Mouse (Mus musculus): ENCODE results near the gene Trip12. TPM values are rescaled to one million over a fixed set of nuclear protein-coding genes. Genes with fewer than 3 reads are reported as not detected.

The Trip12 gene
- 37.3 and 42.0 TPM in 2 replicates for polyA plus RNA-seq (2015; fragmentation: Nextera tagmentation; extraction: Ambion mirVana)

DNA sequence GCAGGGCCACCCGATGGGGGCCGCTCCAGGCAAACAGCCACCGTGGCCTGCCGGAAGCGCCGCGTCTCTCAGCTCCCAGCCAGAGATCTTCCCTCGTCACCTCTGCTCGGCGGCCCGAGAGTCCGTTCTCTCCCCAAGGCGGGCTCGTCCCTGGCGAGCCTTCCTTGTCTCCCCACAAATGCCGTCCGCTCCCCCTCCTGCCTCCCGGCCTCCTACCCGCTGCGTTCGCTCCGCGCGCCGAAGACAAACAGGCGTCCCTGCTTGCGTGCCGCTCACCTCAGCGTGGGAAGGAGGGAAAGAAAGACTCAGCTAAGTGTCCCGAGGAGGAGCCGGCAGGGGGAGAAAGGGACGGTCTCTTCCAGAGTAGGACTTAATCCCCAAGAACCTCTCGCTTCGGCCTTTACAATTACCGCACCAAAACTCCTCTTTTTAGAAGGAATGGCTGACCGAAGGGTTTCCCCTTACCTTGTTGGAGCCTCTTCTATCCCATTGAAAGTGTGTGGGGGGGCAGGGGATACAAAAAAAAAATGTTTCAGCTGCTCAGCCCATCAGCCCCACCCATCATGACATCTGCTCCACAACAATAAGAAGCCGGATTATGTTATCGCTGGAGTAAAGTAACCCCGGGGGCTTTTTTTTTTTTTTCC lies at the start of gene Trip12:
Gene Trip12, minus strand, starts transcription at position 499 of the 647 bp plus-strand sequence.
- ATAC-seq (ENCODE audit: low FRiP score), result peak; percentile 56
- Histone ChIP-seq H3K9me3 (replicated peaks) (no peaks in the 10 kb centered on the region), H3K27me3 (replicated peaks) (no peaks in the 10 kb centered on the region), H3K9ac (replicated peaks) (peak within 1 kb of the TSS; percentile 99), H3K36me3 (no peaks in the 10 kb centered on the region), H3K27ac (replicated peaks) (peak within 1 kb of the TSS; percentile 96), H3K4me1 (peaks cover 32% of the 10 kb centered on the region), H3K4me2 (peak within 1 kb of the TSS; percentile 81), H3K4me3 (replicated peaks) (peak within 1 kb of the TSS; percentile 95)
- WGBS, result under 1% methylated on average over 39 of the region's 39 CpGs

GRCm38 (mm10) chr1:84890005-84890393 lies 49.7 kb upstream of the Trip12 start:
- H3K4me3 ChIP-seq (replicated peaks), result no peak overlapping the region
- ATAC-seq (ENCODE audit: low FRiP score), result peak; percentile 56
- no peaks in the 10 kb centered on the region for H3K27me3 ChIP-seq (replicated peaks)
- H3K4me2 ChIP-seq, result peak overlapping the region; percentile 17
- 14% methylated on average over 7 of the region's 7 CpGs for WGBS
- H3K27ac ChIP-seq (replicated peaks), result no peak overlapping the region
- H3K9ac ChIP-seq (replicated peaks), result no peak overlapping the region
- H3K9me3 ChIP-seq (replicated peaks), result no peaks in the 10 kb centered on the region
- H3K4me1 ChIP-seq, result peaks cover 8% of the 10 kb centered on the region
- H3K36me3 ChIP-seq, result no peaks in the 10 kb centered on the region

GRCm38 (mm10) chr1:84889330-84890004 lies 49.2 kb upstream of the Trip12 start:
- no peaks in the 10 kb centered on the region for H3K27me3 ChIP-seq (replicated peaks)
- peak overlapping the region; percentile 17 for H3K4me2 ChIP-seq
- WGBS, result 60% methylated on average over 8 of the region's 8 CpGs
- no peak overlapping the region for H3K27ac ChIP-seq (replicated peaks)
- H3K9me3 ChIP-seq (replicated peaks), result no peaks in the 10 kb centered on the region
- H3K36me3 ChIP-seq, result no peaks in the 10 kb centered on the region
- peaks cover 8% of the 10 kb centered on the region for H3K4me1 ChIP-seq
- 0 out of 2 replicates have a peak, but pooled peaks have one; percentile 43 for ATAC-seq (ENCODE audit: low FRiP score)
- H3K9ac ChIP-seq (replicated peaks), result no peak overlapping the region
- no peak overlapping the region for H3K4me3 ChIP-seq (replicated peaks)

DNA sequence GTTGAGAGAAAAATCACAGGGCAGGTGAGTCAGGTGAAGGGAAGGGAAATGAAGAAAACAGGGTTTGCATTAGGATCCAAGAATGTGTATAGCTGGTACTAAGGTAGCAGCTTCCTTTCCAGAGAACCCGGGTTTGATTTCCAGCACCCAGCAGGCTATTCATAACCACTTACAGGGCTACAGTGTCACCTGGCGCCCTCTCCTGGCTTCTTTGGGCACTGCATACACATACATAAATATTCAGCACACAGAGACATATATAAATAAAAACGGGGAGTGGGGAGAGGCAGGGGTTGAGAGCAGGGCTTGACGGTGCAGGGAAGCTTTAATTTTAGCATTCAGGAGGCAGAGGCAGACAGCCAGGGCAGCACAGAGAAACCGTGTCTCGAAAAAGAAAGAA lies 45.6 kb upstream of the Trip12 start:
- Histone ChIP-seq H3K9me3 (replicated peaks) (no peaks in the 10 kb centered on the region), H3K4me3 (replicated peaks) (no peak overlapping the region), H3K4me1 (peaks cover 8% of the 10 kb centered on the region), H3K36me3 (no peaks in the 10 kb centered on the region), H3K27ac (replicated peaks) (no peak overlapping the region), H3K4me2 (no peak overlapping the region), H3K27me3 (replicated peaks) (no peaks in the 10 kb centered on the region), H3K9ac (replicated peaks) (no peak overlapping the region)
- no peak for ATAC-seq (ENCODE audit: low FRiP score)
- WGBS, result 89% methylated on average over 6 of the region's 6 CpGs

DNA sequence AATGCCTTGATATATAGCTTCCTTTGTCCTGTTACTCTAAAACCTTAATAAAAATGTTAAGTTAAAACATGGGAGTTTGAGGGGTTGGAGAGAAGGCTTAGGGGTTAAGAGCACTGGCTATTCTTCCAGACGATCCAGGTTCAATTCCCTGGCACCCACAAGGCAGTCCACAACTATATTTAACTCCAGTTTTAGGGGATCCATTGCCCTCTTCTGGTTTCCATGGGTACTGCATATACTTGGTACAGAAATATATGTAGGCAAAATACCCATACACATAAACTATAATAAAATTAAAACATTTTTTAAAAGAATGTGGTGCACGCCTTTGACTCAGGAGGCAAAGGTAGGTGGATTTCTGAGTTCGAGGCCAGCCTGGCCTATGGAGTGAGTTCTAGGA lies 44.9 kb upstream of the Trip12 start:
- Histone ChIP-seq H3K4me3 (replicated peaks) (no peak overlapping the region), H3K36me3 (no peaks in the 10 kb centered on the region), H3K27me3 (replicated peaks) (no peaks in the 10 kb centered on the region), H3K27ac (replicated peaks) (no peak overlapping the region), H3K4me1 (peaks cover 8% of the 10 kb centered on the region), H3K4me2 (no peak overlapping the region), H3K9me3 (replicated peaks) (no peaks in the 10 kb centered on the region), H3K9ac (replicated peaks) (no peak overlapping the region)
- WGBS, result 93% methylated on average over 3 of the region's 3 CpGs
- ATAC-seq (ENCODE audit: low FRiP score), result no peak

DNA sequence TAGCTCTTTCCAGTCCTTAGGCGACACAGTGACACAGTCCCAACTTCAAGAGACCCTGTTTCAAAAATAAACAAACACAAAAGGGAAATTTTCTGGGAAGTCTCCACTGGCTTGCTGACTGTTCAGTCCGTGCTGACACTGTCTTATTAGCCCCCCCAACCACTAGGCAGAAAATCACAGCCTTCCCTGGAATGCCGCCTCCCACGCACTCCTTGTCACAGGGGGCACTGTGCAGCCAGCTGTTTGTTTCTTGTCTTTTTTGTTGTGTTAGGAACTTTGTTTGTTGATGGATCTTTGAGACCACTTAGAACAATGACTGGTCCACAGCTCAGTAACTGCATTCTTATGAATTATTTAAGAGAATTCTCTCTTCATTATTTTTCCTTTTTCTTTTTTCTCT lies 43.6 kb upstream of the Trip12 start:
- Histone ChIP-seq H3K4me3 (replicated peaks) (no peak overlapping the region), H3K27me3 (replicated peaks) (no peaks in the 10 kb centered on the region), H3K27ac (replicated peaks) (no peak overlapping the region), H3K36me3 (no peaks in the 10 kb centered on the region), H3K4me2 (no peak overlapping the region), H3K9me3 (replicated peaks) (no peaks in the 10 kb centered on the region), H3K4me1 (no peaks in the 10 kb centered on the region), H3K9ac (replicated peaks) (no peak overlapping the region)
- 70% methylated on average over 4 of the region's 4 CpGs for WGBS
- no peak for ATAC-seq (ENCODE audit: low FRiP score)

DNA sequence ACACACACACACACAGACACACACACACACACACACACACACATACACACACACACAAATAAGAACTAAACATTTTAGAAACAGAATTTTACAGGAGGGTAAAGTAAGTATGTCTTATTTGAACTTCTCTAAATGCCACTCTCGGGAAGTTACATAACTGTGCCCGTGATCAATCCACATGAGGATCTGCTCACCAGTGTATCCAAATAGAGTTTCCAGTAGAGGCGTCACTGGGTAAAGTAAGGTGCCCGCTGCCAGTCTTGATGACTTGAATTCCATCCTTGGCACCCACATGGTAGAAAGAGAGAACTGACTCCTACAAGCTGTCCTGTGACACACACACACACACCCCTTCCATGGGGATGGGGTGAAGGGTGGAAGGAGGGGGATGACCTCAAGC lies 42.6 kb upstream of the Trip12 start:
- 92% methylated on average over 4 of the region's 4 CpGs for WGBS
- H3K4me1 ChIP-seq, result no peaks in the 10 kb centered on the region
- H3K36me3 ChIP-seq, result no peaks in the 10 kb centered on the region
- no peaks in the 10 kb centered on the region for H3K9me3 ChIP-seq (replicated peaks)
- no peaks in the 10 kb centered on the region for H3K27me3 ChIP-seq (replicated peaks)
- H3K4me3 ChIP-seq (replicated peaks), result no peak overlapping the region
- no peak for ATAC-seq (ENCODE audit: low FRiP score)
- H3K9ac ChIP-seq (replicated peaks), result no peak overlapping the region
- H3K4me2 ChIP-seq, result no peak overlapping the region
- no peak overlapping the region for H3K27ac ChIP-seq (replicated peaks)

GRCm38 (mm10) chr1:84882066-84882532 lies 41.8 kb upstream of the Trip12 start:
- no peak overlapping the region for H3K9ac ChIP-seq (replicated peaks)
- H3K36me3 ChIP-seq, result no peaks in the 10 kb centered on the region
- no peak overlapping the region for H3K4me2 ChIP-seq
- no peaks in the 10 kb centered on the region for H3K27me3 ChIP-seq (replicated peaks)
- H3K4me3 ChIP-seq (replicated peaks), result no peak overlapping the region
- ATAC-seq (ENCODE audit: low FRiP score), result no peak
- H3K4me1 ChIP-seq, result no peaks in the 10 kb centered on the region
- WGBS, result 39% methylated on average over 2 of the region's 2 CpGs
- H3K27ac ChIP-seq (replicated peaks), result no peak overlapping the region
- no peaks in the 10 kb centered on the region for H3K9me3 ChIP-seq (replicated peaks)

GRCm38 (mm10) chr1:84881248-84882065 lies 41.1 kb upstream of the Trip12 start:
- no peaks in the 10 kb centered on the region for H3K27me3 ChIP-seq (replicated peaks)
- H3K4me1 ChIP-seq, result no peaks in the 10 kb centered on the region
- no peak overlapping the region for H3K9ac ChIP-seq (replicated peaks)
- H3K27ac ChIP-seq (replicated peaks), result no peak overlapping the region
- WGBS, result 68% methylated on average over 11 of the region's 11 CpGs
- ATAC-seq (ENCODE audit: low FRiP score), result no peak
- no peak overlapping the region for H3K4me2 ChIP-seq
- no peaks in the 10 kb centered on the region for H3K36me3 ChIP-seq
- no peak overlapping the region for H3K4me3 ChIP-seq (replicated peaks)
- H3K9me3 ChIP-seq (replicated peaks), result no peaks in the 10 kb centered on the region

DNA sequence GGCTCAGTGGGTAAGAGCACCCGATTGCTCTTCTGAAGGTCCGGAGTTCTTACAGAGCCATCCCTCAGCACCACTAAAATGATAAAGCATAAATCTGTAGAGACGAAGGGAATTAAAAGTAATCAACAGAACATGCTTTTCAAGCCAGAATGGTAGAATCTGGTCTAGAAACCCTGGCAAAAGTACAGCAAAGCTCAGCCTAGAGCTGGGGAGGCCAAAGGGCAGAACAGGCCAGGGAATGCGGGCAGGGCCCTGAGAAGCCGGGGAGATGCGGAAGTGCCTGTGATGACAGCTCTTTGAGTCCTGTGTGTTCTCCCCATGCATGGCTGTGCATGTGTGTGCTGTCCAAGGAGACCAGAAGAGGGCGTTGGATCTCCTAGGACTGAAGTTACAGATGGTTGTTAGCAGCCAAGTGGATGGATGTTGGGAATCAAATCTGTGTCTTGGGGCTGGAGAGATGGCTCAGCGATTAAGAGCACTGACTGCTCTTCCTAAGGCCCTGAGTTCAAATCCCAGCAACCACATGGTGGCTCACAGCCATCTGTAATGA lies 39.3 kb upstream of the Trip12 start:
- no peak for ATAC-seq (ENCODE audit: low FRiP score)
- Histone ChIP-seq H3K4me1 (no peaks in the 10 kb centered on the region), H3K9me3 (replicated peaks) (no peaks in the 10 kb centered on the region), H3K9ac (replicated peaks) (no peak overlapping the region), H3K36me3 (no peaks in the 10 kb centered on the region), H3K27me3 (replicated peaks) (no peaks in the 10 kb centered on the region), H3K4me3 (replicated peaks) (no peak overlapping the region), H3K27ac (replicated peaks) (no peak overlapping the region), H3K4me2 (no peak overlapping the region)
- WGBS, result 96% methylated on average over 8 of the region's 8 CpGs

DNA sequence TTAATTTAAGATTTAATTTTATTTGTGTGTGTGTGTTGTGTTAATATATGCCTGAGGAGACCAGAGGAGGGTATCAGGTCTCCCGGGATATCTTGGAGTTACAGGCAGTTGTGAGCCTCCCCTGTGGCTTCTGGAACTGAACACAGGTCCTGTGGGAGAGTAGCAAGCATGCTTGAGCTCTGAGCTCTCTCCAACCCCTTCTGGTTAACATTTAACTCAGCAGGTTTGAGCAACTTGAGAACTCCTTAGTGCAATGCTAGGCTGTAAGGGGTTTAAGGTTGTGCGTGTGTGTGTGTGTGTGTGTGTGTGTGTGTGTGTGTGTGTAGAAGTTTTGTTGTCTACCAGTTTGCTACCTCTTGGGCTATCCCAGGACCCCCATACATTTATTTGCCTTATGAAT lies 37.3 kb upstream of the Trip12 start:
- no peaks in the 10 kb centered on the region for H3K9me3 ChIP-seq (replicated peaks)
- WGBS, result 98% methylated on average over 2 of the region's 2 CpGs
- no peaks in the 10 kb centered on the region for H3K27me3 ChIP-seq (replicated peaks)
- ATAC-seq (ENCODE audit: low FRiP score), result no peak
- no peaks in the 10 kb centered on the region for H3K36me3 ChIP-seq
- H3K4me3 ChIP-seq (replicated peaks), result no peak overlapping the region
- no peaks in the 10 kb centered on the region for H3K4me1 ChIP-seq
- no peak overlapping the region for H3K27ac ChIP-seq (replicated peaks)
- no peak overlapping the region for H3K9ac ChIP-seq (replicated peaks)
- H3K4me2 ChIP-seq, result no peak overlapping the region

Measured in neural tube, embryonic 15.5 days (tissue).